Mouse (Mus musculus): ENCODE data around the gene Sspn. TPM values are rescaled to one million over a fixed set of nuclear protein-coding genes. Genes with fewer than 3 reads are reported as not detected.
A peak's percentile ranks its signal among the peaks of the same experiment; 100 is the strongest.

Gene Sspn
- total RNA-seq, 2 experiments from 2014 or later, result not detected

GRCm38 (mm10) chr6:146005935-146006564 lies 74.6 kb downstream of the Sspn start:
- ATAC-seq (replicated peaks; ENCODE audit: low FRiP score, low TSS enrichment, poor library complexity, severe bottlenecking), result no peak

GRCm38 (mm10) chr6:146006753-146007152 lies 75.3 kb downstream of the Sspn start:
- no peak for ATAC-seq (replicated peaks; ENCODE audit: low FRiP score, low TSS enrichment, poor library complexity, severe bottlenecking)

- peak; percentile 72 for ATAC-seq (replicated peaks; ENCODE audit: low FRiP score, low TSS enrichment, poor library complexity, severe bottlenecking)
Measured at GRCm38 (mm10) chr6:146008450-146008981, 77.1 kb downstream of the Sspn start.

GRCm38 (mm10) chr6:146009163-146009915 lies 77.9 kb downstream of the Sspn start:
- ATAC-seq (replicated peaks; ENCODE audit: low FRiP score, low TSS enrichment, poor library complexity, severe bottlenecking), result no peak

- no peak for ATAC-seq (replicated peaks; ENCODE audit: low FRiP score, low TSS enrichment, poor library complexity, severe bottlenecking)
Measured at GRCm38 (mm10) chr6:146010093-146010764, 78.8 kb downstream of the Sspn start.

- ATAC-seq (replicated peaks; ENCODE audit: low FRiP score, low TSS enrichment, poor library complexity, severe bottlenecking), result no peak
Measured at GRCm38 (mm10) chr6:146014312-146014711, 82.9 kb downstream of the Sspn start.

Other genes with a start within 250 kb of the Sspn start
- 2.8 TPM in 1 of 2 replicates, not detected in the other for gene Rassf8, start 184.9 kb upstream of the Sspn start, total RNA-seq (2014; fragmentation: Nextera tagmentation)
- 1.0 and 5.1 TPM in 2 replicates for gene Rassf8, start 184.9 kb upstream of the Sspn start, total RNA-seq (2017)
- gene Bhlhe41, start 66.1 kb upstream of the Sspn start, total RNA-seq (2014; fragmentation: Nextera tagmentation), result not detected in 2 replicates
- gene Bhlhe41, start 66.1 kb upstream of the Sspn start, total RNA-seq (2017), result 0.19 TPM in 1 of 2 replicates, not detected in the other

Data from megakaryocyte-erythroid progenitor cell, adult 5-6 weeks (primary cell).